Mouse (Mus musculus) ES-E14 (cell line): ENCODE results near the gene Pigu. TPM values are rescaled to one million over a fixed set of nuclear protein-coding genes. Genes with fewer than 3 reads are reported as not detected.
A peak's percentile ranks its signal among the peaks of the same experiment; 100 is the strongest.

Experiments
- DNase-seq: peaks from one replicate; pipeline ENCODE4 v3.0.0-alpha.2; 2013; ENCODE audit warnings: low read depth, low spot score
- H3K27ac ChIP-seq: 2 replicates; pipeline ENCODE4 v1.5.1; 2012; ENCODE audit warnings: low read depth, mild to moderate bottlenecking, low read length, moderate library complexity, mixed read lengths; ENCODE audit not compliant: poor library complexity, insufficient read depth, severe bottlenecking
- H3K36me3 ChIP-seq: 2 replicates; pipeline ENCODE4 v1.6.1; 2012; ENCODE audit warnings: mild to moderate bottlenecking, low read length, moderate library complexity, mixed read lengths; ENCODE audit not compliant: control insufficient read depth, poor library complexity, insufficient read depth, severe bottlenecking
- H3K4me1 ChIP-seq, 2 experiments: fragments of 150-350 bp in 1 of 2; sonication (generic) in 1 of 2; 2 replicates each; pipeline ENCODE4 v1.6.1; 2012; ENCODE audit warnings: low read length in 2 of 2, mild to moderate bottlenecking in 1 of 2, mixed read lengths in 1 of 2; ENCODE audit not compliant: control insufficient read depth in 2 of 2, insufficient read depth in 2 of 2, poor library complexity in 1 of 2
- H3K4me3 ChIP-seq, 2 experiments: fragments of 150-350 bp in 1 of 2; sonication (generic) in 1 of 2; 2 replicates each; pipeline ENCODE4 v1.5.1; 2012; ENCODE audit warnings: low read length in 2 of 2, low read depth in 1 of 2, mild to moderate bottlenecking in 1 of 2, mixed read lengths in 1 of 2; ENCODE audit not compliant: insufficient read depth in 1 of 2, poor library complexity in 1 of 2, severe bottlenecking in 1 of 2
- H3K9ac ChIP-seq: 2 replicates; pipeline ENCODE4 v1.6.1; 2012; ENCODE audit warnings: low read depth, mild to moderate bottlenecking, low read length, mixed read lengths; ENCODE audit not compliant: poor library complexity, insufficient read depth, severe bottlenecking
- H3K9me3 ChIP-seq: fragments of 150-350 bp; sonication (generic); 2 replicates; pipeline ENCODE4 v1.6.1; 2012; ENCODE audit warnings: low read depth, mild to moderate bottlenecking, low read length; ENCODE audit not compliant: control insufficient read depth, insufficient read depth
- CHD2 ChIP-seq: IDR thresholded peaks from 2 replicates; pipeline ENCODE4 v1.6.1; 2014; ENCODE audit warnings: mild to moderate bottlenecking, low read depth, low read length, inconsistent platforms
- HCFC1 ChIP-seq: IDR thresholded peaks from 2 replicates; pipeline ENCODE4 v1.6.1; 2012; ENCODE audit warnings: low read length, inconsistent platforms, borderline replicate concordance; ENCODE audit not compliant: insufficient read depth
- MAFK ChIP-seq: IDR thresholded peaks from 2 replicates; pipeline ENCODE4 v1.6.1; 2014; ENCODE audit warnings: mild to moderate bottlenecking, low read depth, low read length, inconsistent platforms; ENCODE audit not compliant: insufficient read depth
- ZC3H11A ChIP-seq: IDR thresholded peaks from 2 replicates; pipeline ENCODE4 v1.6.1; 2012; ENCODE audit warnings: low read depth, mild to moderate bottlenecking, inconsistent platforms, low read length, borderline replicate concordance
- ZNF384 ChIP-seq: IDR thresholded peaks from 2 replicates; pipeline ENCODE4 v1.6.1; 2012; ENCODE audit warnings: low read depth, low read length, inconsistent platforms
- in situ Hi-C, 2 experiments: fragments of 600-800 bp; cut with MboI; formaldehyde crosslinking; loops; one replicate each; pipeline ENCODE4 v1.15.1; 2025; ENCODE audit warnings: low sequenced_read_pairs in 2 of 2, inconsistent platforms in 1 of 2; ENCODE audit not compliant: unreplicated experiment in 2 of 2
- total RNA-seq: library from RNA; depleted of rRNA; stranded (reverse); fragments of 300-350 nt; gene quantifications from 2 replicates; pipeline ENCODE4 v1.2.3, GENCODE M21; 2012

Gene Pigu
- total RNA-seq, 1 experiment: 26.3 TPM

- TF ChIP-seq CHD2: no peak
- no peak for TF ChIP-seq ZNF384
- TF ChIP-seq HCFC1: no peak
- TF ChIP-seq ZC3H11A: no peak
- no peak for TF ChIP-seq MAFK
- DNase-seq: no peak
- H3K27ac ChIP-seq: no peak overlapping the region
These were observed 25.7 kb upstream of the Pigu start for GRCm38 (mm10) chr2:155382791-155383438.

GRCm38 (mm10) chr2:155382332-155382700, 25.1 kb upstream of the Pigu start:
- Histone ChIP-seq H3K9me3 (no peaks in the 10 kb centered on the region), H3K4me3 (peak overlapping the region; percentile 93 to 95), H3K36me3 (no peaks in the 10 kb centered on the region), H3K9ac (peak overlapping the region; percentile 68), H3K4me1 (peaks cover 0 to 6% of the 10 kb centered on the region in 2 experiments; a peak in 2 of 4 replicates), H3K27ac (no peak overlapping the region)
- DNase-seq: no peak
- in situ Hi-C loops: no loop called here
- TF ChIP-seq MAFK (no peak), CHD2 (no peak), ZNF384 (no peak), HCFC1 (no peak), ZC3H11A (no peak)

More at GRCm38 (mm10) chr2:155382791-155383438, 25.7 kb upstream of the Pigu start:
- in situ Hi-C loops: no loop called here
- H3K36me3 ChIP-seq: no peaks in the 10 kb centered on the region
- no peak overlapping the region for H3K9ac ChIP-seq
- no peak overlapping the region; a peak in 1 of 4 replicates for H3K4me3 ChIP-seq
- peaks cover 0 to 6% of the 10 kb centered on the region in 2 experiments; a peak in 2 of 4 replicates for H3K4me1 ChIP-seq
- H3K9me3 ChIP-seq: no peaks in the 10 kb centered on the region

GRCm38 (mm10) chr2:155381643-155382331, 24.6 kb upstream of the Pigu start:
- TF ChIP-seq CHD2: no peak
- TF ChIP-seq ZNF384: no peak
- TF ChIP-seq ZC3H11A: no peak
- peak; percentile 64; the same call in 1 of the 2 replicates for TF ChIP-seq HCFC1
- no peak for TF ChIP-seq MAFK
- Histone ChIP-seq H3K9me3 (no peaks in the 10 kb centered on the region), H3K4me3 (peak overlapping the region; percentile 93 to 95), H3K9ac (peak overlapping the region; percentile 84), H3K27ac (peak overlapping the region; percentile 90; the same call in 1 of the 2 replicates), H3K36me3 (no peaks in the 10 kb centered on the region), H3K4me1 (peaks cover 0 to 4% of the 10 kb centered on the region in 2 experiments; a peak in 2 of 4 replicates)
- peak; percentile 90 for DNase-seq
- in situ Hi-C loops: no loop called here

DNA sequence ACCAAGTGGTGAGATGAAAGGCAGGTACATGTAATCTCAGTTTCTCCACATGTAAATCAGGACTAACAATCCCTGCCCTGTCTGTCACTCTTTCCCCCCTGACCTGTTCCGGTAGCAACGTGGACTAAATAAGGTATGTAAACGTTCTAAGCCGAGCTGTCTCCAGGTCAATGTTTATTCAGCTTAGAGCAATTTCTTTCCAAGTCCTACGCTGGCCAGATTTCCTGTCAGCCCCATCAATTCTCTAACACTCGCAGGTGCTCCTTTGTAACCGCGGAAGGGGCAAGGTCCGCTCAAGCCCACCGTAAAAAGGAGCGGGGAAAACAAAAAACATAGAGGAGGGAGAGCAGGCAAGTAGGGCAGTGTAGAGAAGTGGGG, 23.8 kb upstream of the Pigu start:
- TF ChIP-seq ZC3H11A: no peak
- H3K9me3 ChIP-seq: no peaks in the 10 kb centered on the region
- H3K4me1 ChIP-seq: peaks cover 0 to 2% of the 10 kb centered on the region in 2 experiments; a peak in 1 of 4 replicates
- DNase-seq: no peak
- H3K9ac ChIP-seq: peak overlapping the region; percentile 65; the same call in 1 of the 2 replicates
- peak overlapping the region; percentile 93 to 95 for H3K4me3 ChIP-seq
- H3K27ac ChIP-seq: no peak overlapping the region
- in situ Hi-C loops: no loop called here
- H3K36me3 ChIP-seq: no peaks in the 10 kb centered on the region
